Mouse (Mus musculus) neutrophil, adult 5-6 weeks (primary cell): Measurements from ENCODE around the gene Cdh23. TPM values are rescaled to one million over a fixed set of nuclear protein-coding genes. Genes with fewer than 3 reads are reported as not detected.

Experiments used
- ATAC-seq: fragments of 151-379, 151-347 bp; 2 replicates; pipeline ENCODE4 v1.8.0; 2017; ENCODE audit warnings: mild to moderate bottlenecking, moderate TSS enrichment; ENCODE audit not compliant: insufficient number of reproducible peaks, poor library complexity, low FRiP score, severe bottlenecking; ENCODE audit errors: extremely low read depth
- total RNA-seq: library from RNA; stranded (forward); fragments of 200-1000 nt; gene quantifications from 2 replicates; pipeline ENCODE4 v1.2.3, GENCODE M21; 2017

Cdh23 gene
- total RNA-seq, 1 experiment from 2014 or later, result 1.9 TPM

DNA sequence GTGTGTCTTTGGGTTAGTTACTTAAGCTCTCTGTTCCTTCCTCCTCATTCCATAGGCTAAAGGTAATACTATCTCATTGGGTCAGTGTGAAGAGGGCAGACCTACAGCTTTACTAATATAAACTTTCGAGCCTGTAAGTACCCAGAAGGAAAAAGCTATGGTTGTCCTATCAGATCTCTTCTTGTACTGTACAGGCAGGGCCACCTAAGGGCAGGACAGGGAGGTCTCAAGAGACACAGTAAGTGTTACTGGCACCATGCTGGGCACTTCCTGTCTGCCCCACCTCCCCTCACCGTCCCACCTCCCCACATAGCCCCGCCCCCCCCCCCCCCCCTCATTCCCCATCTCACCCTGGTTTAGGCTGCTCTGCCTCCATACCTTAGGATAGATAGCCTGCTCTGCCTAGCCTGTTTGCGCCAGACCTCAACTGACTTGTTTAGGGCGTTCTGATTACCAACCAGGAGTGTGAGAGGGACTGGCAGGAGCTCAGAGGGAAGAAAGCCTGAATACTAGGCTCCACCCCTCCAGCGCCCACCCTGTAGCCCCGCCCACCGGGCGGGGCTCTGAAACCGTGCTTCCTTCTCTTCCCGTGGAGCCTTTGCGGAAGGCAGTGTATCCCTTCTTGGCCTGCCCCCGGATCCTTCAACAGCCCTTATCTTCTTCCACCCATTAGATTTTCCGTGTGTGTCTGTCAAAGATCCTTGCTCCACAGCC is 160.0 kb downstream of the Cdh23 start:
- ATAC-seq, result no peak

DNA sequence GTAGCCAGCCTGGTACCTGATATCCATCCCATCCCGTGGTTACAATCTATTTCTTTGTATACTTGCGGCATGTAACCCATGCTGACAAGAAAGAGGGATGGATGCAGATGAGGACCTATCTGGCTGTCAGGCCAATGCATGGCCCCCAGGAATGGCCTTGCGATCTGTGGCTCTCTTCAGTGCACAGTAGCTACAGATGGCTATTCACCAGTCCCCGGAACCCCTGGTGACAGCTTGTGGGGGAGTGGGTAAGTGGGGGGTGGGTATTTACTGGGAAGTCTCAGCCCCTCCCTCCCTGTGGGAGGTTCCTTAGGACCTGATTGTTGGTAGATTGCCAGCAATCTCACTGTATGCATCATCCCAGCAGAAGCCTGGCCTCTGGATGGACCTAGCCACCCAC is 163.8 kb downstream of the Cdh23 start:
- ATAC-seq, result no peak

DNA sequence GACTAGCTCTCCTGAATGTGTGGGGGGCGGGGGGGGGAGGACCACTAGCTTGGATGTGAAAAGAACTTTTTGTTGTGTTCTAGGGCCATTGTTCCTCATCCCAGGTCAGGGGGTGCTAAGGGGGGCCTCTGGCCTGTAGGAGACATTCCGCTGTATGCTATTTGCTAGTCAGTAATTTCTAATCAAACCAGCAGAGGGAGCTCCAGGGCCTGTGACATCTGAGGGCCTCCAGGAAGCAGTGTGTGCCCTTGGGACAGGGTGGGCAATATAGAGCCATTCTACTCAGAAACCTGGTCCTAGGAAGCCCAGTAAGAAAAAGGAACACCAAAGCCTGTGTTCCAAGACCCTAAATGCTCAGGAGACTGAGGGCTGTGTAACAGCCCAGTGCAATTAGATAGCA is 164.9 kb downstream of the Cdh23 start:
- ATAC-seq, result 0 out of 2 replicates have a peak, but pooled peaks have one; percentile 33

DNA sequence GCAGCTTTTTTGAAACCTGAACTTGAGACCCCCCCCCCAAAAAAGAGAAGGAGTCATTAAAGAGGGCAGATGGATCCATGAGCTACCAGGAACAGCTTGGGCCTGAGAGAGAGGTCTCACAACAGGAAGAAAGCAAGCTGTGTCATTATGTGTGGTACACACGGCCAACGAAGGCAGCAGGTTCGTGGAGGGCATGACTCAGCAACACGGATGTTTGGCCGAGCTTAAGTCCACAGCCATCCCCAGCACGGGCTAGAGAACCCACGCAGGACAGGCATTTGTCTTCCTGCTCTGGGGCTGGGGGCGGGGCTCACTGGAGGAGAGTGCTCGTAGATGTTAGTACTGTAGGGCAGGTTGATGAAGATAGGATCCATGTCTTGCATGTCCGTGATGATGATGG is 165.7 kb downstream of the Cdh23 start:
- no peak for ATAC-seq

DNA sequence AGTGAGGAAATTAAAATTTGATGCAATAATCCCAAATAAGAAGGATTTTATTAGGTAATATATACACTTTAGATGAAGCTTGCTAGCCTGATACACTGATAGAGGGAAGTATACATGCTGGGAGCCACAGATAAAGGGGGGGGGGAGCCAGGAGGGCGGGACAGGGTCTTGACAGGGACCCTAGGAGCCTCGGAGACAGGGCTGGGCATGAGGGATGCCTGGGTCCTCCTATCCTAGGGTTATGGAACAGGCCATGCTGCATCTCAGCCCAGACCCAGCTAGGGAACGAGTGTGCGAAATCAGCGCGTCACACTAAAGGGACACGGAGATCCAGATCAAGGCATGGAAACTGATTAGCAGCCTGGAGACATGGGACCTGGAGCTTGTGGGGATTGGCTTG is 168.3 kb downstream of the Cdh23 start:
- no peak for ATAC-seq

DNA sequence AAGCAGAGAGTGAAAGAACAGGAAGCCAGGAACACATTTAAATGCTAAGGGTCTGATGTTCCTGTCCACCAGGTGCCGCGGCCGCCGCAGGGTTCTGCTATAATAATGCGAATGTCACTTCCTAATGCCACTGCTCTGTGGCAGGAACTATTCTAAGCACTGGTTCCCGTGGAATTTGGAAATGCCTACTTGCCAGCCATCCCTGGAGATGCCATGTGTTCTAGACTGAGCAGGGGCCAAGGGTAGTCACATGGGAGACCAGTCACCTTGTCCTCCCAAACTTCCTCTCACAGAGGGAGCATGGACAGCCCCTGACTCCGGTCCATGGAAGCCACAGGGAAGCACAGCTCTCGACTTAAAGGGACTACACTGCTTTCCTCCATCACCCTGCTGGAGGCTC is 171.2 kb downstream of the Cdh23 start:
- ATAC-seq, result no peak

DNA sequence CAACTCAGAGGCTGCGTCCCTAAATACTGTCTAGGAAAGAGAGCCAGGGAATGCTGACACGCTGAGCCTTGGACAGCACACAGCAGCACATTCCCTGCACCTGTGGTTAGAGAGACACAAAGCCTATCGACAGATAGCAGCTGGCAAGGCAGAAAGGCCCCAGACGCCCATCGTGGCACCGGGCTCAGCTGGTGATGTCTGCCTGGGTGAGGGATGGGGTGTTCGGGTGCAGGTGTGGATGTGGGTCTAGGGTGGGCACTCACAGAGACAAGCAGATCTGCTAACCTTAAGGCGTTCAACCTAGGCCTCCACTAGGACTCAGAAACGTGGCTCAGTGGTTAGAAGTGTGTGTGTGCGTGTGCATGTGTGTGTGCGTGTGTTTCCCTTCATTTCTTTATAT is 180.0 kb downstream of the Cdh23 start:
- no peak for ATAC-seq

DNA sequence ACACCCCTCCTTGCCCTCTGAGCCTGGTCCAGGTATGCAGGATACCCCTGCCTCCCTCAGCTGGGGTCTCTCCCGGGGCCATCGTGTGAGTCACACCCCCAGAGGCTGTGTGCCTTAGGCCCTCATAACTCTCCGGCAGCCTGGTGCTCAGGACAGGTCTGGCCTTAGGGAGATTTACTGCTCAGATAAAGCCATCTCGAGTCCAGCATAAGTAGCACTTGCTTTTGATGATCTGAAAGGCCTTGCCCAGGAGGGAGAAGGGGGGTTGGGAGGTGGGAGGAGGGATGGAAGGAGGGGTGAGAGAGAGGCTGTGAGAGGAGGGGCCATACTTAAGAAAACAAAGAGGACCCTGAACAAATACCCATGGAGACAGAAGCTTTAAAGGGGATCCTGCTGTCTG is 197.8 kb downstream of the Cdh23 start:
- no peak for ATAC-seq

DNA sequence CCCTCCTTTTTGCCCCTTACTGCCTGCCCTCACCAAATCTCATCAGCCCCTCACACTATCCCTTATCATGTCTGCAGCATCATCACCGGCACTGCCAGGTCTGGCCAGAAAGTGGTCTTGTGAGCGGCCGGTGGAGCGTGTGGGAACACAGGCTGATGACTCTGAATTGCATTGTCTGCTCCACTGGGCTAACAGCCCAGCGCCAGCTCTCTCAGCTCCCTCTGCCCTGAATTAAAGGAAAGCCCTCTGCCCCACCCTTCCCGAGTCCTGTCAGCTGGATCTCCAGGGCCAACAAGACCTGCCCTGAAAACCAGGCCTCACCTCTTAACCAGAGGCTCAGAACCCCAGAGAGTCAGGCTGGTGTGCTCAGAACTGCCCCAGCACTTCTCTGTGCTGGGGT is 201.2 kb downstream of the Cdh23 start:
- no peak for ATAC-seq

DNA sequence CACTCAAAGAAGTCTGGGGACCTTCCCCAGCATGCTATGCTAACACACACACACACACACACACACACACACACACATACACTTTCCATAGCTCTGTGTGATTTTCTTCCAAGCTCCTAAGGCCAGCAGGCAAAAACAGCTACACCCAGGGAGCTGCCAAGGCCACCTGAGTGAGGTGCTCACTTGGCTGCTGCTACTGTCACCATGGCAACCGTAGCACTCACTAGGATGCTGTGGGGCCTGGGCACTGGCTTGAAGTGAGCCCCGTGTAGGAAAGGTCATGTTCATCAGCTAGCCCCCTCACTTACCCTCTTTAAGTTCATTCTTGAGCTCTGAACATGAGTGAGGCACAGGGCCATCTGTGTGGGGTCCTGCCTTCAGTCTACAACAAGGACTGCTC is 204.8 kb downstream of the Cdh23 start:
- no peak for ATAC-seq

DNA sequence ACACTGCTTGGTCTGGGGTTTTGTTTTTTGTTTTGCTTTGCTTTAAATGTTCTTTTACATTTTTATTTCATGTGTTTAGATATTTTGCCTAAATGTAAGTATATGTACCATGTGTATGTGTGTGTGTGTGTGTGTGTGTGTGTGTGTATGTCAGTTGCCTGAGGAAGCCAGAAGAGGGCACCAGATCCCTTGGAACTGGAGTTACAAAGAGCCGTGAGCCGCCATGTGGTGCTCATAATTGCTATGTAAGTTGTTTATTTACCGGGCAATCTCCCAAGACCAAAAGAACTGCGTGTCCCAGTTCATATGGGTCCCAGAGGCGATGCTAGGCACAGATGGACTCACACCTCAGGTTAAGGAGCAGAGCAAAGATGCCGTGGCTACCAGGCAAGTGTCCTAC is 214.9 kb downstream of the Cdh23 start:
- no peak for ATAC-seq

DNA sequence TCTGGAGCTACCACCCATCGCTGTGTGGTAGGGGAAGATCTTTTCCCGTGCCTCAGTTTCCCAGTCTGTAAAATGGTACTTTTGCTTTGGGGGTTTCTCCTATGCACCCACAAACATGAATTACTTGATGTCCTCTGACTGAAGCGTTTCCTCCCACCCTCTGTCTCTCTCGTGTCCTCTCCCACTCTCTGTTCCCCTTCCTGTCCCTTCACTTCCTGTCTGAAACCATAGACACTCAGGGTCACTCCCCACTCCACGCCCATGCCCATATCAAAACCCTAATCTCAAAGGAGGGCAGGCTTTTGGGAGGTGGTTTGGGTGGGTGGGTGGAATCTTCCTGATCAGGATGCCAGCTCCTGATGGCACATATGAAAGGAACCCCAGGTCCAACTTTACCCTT is 221.7 kb downstream of the Cdh23 start:
- no peak for ATAC-seq

DNA sequence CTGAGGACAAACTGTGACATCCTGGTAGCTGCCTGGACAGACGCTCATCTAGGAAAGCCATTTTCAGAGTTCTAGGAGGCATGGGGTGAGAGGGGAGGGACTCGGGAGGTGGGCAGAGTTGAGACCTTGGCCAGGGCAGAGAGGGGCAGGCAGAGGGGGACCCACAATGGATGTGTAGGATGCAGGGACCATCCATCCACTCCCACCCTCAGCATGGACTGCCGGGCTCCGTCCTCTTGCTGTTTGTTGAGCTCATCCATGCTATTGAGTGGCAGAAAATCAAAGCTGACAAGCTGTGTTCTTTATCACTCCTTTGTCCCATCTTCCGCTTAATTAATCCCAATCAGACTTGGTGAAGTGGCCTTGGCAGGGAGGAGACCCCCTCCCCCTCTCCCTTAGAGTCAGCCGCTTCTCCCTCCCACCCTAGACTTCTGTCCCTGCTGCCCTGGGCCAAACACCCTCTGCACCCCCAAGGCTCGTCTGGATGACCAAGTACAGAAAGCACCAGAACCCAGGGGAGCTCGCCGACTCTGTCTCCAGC is 222.4 kb downstream of the Cdh23 start:
- ATAC-seq, result no peak

DNA sequence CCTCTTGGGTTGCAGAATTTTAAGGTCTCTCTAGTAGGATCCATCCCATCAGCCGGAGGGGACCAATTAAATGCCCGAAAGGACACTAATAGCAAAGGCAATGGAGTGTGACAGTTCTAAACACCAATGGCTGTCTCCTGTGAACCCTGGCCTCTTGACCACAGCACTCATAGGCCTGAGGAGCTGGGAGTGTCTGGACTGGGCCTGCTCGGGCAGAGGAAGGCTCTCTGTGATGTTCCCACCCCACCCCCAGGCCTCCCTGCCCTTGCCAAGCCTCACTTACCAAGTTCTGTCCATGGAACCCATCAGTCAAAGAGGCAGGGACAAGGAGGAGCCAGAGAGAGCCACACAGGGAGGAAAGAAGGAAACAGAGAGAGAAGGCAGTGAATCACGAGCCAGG is 228.5 kb downstream of the Cdh23 start:
- ATAC-seq, result no peak

DNA sequence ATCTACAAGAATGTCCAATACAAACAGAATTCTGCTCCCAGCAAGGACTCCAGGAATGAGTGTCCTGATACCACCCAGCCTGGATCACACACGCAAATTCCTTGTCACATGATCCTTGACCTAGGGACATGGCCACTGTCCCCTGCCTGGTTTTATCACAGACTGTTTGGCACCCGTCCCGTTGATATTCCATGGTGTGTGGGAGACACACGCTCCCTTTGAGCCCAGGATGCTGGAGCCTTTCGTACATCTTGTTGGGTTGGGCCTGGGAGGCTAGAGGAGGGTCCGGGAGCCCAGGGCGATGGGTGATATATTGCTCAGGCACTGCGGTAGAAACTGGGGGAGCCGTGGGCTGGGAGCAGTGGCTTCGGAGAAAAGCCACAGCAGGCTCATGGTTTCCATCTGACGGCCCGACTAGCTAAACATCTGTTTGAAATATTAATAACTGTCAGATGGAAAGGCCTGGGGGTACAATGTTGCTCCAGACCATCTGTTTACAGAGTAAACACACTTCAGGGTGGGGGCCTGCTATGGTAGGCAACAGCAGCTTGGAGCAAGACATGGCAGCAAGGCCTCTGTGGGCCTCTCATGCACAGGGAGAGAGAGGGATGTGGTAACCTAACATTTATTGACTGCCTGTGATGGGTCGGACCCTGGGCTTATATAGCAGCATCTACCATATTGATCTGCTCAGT is 232.2 kb downstream of the Cdh23 start:
- ATAC-seq, result no peak

DNA sequence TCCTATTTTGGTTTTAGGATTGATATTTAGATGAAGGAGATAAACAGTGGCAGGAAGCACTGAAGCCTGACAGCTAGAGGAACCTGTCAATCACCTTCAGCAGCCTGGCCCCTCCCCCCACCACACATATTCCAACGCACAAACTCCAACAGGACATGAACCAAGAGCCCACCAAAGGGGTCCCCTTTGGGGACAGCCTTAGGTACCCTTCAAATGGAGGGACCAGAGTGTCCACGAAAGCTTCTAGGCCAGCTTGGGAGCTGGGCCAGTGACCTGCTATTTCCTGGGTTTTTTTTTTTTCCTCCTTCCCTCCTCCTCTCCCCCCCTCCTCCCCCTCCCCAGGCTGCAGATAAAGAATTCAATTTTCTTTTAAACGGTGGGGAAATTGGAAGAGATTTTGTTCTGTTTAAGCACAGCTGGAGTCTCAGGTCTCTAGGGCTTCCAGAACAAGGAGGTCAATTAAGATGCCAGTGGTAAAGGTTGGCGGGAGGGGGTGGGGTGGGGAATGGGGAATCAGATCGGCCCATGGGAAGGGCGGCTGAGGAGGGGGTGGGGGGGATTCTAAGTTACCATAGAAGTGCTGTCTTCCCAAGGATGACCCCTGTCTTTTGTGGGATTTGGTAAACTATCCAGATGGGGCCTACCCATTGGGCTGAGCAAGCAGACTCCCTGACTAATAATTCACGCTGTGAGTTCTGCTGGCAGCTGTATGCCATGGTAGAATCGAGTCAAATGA is 239.5 kb downstream of the Cdh23 start:
- ATAC-seq, result no peak

DNA sequence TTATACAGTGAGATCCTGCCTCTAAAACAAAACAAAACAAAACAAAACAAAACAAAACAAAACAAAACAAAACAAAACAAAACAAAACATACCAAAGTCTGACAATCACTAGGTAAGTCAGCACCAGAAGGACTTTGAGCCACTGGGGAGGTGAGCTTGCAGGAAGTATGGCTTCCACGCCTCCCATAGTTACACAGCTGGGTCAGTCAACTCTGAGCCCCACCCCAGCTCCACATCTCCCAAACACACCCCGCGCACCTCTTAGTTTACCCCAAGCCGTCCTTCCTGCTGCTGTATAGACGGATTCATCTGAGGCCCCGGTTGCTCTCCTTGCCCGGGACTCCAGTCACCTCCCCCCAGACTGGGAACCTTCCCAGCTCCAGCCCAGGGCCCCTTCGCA is 241.1 kb downstream of the Cdh23 start:
- no peak for ATAC-seq

DNA sequence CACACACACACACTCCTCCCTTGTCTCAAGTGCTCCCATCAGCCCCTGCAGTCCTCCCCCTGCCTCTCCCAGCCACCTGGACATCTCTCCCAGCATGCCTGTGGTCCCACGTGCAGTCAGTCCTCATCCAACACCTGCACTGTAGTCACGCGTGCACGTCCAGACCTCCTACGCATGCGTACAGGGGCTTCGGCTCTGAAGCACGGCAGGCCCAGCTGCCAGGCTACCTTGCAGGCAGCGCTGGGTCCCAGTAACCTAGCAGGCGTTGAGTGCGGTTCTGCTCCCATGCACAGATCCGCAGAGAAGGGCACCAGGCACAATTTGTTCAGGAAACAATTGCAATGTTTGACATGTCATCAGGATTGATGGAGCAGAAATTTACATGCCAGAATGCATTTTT is 249.1 kb downstream of the Cdh23 start:
- no peak for ATAC-seq

DNA sequence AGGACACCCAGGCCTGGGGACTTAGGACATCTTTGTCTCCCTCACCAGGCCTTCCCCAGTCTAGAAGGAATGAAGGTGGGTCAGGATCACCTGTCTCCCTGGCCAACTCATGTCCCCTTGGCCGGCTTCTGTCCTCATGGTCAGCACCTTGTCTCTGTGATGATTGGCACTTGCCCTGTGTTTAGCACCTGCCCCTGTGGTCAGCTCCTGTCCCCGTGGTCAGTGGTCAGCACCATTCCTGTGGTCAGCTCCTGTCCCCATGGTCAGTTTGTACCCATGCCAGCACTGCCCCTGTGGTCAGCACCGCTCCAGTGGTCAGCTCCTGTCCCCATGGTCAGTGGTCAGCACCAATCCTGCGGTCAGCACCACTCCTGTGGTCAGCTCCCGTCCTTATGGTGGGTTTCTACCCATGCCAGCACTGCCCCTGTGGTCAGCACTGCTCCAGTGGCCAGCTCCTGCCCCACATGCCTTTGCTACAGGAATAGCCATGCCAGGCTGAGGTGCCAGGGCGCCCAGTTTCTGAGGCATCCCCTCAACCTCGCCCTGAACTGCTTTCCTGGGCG is 251.2 kb downstream of the Cdh23 start:
- ATAC-seq, result no peak

DNA sequence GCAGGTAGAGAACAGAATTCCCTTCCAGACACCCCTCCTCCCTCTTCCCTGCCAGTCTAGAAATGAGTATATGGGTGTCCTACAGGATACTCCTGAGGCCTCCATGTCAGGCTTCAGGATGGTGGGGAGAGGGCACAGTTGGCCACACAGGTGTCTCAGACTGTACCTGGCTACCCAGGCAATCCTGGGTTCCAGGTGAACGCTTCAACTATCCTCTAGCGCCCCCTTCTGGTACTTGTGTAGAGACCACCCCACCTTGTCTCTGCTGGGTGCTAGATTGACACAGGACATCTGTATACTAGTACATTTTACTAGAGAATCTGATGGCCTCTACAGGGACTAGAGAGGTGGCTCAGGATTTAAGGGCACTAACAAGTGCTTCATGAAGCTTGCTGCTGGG is 253.2 kb downstream of the Cdh23 start:
- ATAC-seq, result peak; percentile 27; the same call in 1 of the 2 replicates
